Mouse (Mus musculus): ENCODE measurements around the gene Cecr2. TPM values are rescaled to one million over a fixed set of nuclear protein-coding genes. Genes with fewer than 3 reads are reported as not detected.
"Not testable (repeated sequence)": the region's sequence is repeated elsewhere in the genome, so short reads cannot be mapped to it uniquely, and the experiment has no call there.

The Cecr2 gene
- polyA plus RNA-seq, 1 experiment from 2014 or later = 2.4 TPM

DNA sequence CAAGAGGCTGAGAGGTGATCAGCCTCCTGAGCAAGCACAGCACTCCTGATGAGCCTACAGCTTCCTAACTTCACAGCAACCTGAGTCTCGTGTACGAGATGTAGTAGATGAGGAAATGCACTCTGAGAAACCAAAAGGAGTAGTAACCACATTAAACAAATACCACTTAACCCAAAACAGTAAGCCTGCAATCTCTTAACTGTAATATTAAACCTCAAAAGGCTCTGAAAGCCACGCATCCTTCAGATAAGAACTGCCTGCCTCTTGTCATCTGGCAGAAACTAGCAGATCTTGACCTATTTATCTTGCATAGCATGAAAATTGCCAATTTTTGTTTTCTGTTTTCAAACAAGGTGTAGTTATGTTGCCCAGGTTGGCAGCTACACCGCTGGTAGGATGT lies 132.7 kb downstream of the Cecr2 start:
- Histone ChIP-seq H3K4me1 (no peaks in the 10 kb centered on the region), H3K9me3 (no peaks in the 10 kb centered on the region), H3K27ac (no peak overlapping the region), H3K27me3 (no peaks in the 10 kb centered on the region), H3K9ac (no peak overlapping the region), H3K4me3 (no peak overlapping the region), H3K4me2 (no peak overlapping the region), H3K36me3 (peaks cover 97% of the 10 kb centered on the region)
- ATAC-seq (ENCODE audit: insufficient number of reproducible peaks, insufficient read depth, low FRiP score, low TSS enrichment, low read depth) = no peak
- 81% methylated on average over 4 of the region's 4 CpGs for WGBS

DNA sequence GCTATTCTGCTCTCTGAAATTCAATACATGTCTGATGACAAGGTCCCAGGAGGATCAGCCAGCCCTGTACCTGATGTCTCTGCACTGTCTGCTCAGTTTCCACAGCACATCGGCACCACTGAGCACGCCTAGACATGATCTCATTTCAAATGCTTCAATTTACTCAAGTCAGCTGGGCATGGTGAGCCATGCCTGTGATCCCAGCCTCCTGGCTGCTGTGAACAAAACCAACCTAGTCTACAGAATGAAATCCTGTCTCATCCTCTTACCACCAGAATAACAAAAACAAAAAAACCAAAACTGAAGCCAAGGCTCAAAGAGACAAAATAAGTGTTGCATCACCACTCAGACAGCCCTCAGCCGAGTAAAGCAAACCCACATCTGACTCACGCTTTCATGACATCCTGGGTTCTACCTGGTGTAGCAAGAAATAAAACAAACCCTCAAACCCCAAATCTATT lies 133.4 kb downstream of the Cecr2 start:
- Histone ChIP-seq H3K4me1 (no peaks in the 10 kb centered on the region), H3K9me3 (no peaks in the 10 kb centered on the region), H3K9ac (no peak overlapping the region), H3K4me2 (no peak overlapping the region), H3K27me3 (no peaks in the 10 kb centered on the region), H3K27ac (peak overlapping the region; percentile 34; the same call in 1 of the 2 replicates), H3K4me3 (no peak overlapping the region), H3K36me3 (peaks cover 97% of the 10 kb centered on the region)
- 76% methylated on average over 4 of the region's 4 CpGs for WGBS
- ATAC-seq (ENCODE audit: insufficient number of reproducible peaks, insufficient read depth, low FRiP score, low TSS enrichment, low read depth) = peak; percentile 73; the same call in 1 of the 2 replicates

DNA sequence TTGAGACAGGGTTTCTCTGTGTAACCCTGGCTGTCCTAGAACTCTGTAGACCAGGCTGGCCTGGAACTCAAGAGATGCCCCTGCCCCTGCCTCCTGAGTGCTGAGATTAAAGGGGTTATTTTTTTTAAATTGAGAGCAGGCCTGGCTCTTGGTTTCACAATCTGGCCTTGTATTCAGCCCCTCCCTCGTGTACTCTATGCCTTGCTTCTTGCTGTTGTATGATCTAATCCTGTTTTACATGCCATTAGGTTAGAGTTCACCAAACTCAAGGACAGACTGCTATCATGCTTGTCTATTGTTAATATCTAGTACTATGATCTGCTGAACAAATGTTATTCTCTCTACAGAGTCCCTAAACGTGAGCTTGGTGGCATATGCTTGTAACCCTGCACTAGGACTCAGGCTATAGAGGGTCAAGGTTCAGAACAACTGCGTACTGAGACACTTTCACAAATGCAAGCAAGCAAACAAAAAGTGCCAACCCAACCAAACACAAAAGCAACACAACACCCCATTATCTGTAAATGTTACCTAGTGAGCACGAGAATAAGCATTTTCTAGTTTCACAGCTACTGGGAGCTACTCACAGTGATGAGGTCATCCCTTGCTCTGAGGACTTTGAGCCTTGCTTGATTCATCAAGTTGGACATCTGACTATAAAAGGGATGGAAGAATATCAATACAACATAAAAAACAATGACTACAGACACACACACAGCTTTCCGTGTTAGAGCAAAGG lies 141.0 kb downstream of the Cecr2 start:
- H3K4me2 ChIP-seq = no peak overlapping the region
- ATAC-seq (ENCODE audit: insufficient number of reproducible peaks, insufficient read depth, low FRiP score, low TSS enrichment, low read depth) = no peak
- H3K9ac ChIP-seq = no peak overlapping the region
- H3K9me3 ChIP-seq = no peaks in the 10 kb centered on the region
- H3K4me1 ChIP-seq = no peaks in the 10 kb centered on the region
- 85% methylated on average over 5 of the region's 5 CpGs for WGBS
- H3K36me3 ChIP-seq = peaks cover 94% of the 10 kb centered on the region
- H3K27ac ChIP-seq = no peak overlapping the region
- H3K4me3 ChIP-seq = no peak overlapping the region
- no peaks in the 10 kb centered on the region for H3K27me3 ChIP-seq

DNA sequence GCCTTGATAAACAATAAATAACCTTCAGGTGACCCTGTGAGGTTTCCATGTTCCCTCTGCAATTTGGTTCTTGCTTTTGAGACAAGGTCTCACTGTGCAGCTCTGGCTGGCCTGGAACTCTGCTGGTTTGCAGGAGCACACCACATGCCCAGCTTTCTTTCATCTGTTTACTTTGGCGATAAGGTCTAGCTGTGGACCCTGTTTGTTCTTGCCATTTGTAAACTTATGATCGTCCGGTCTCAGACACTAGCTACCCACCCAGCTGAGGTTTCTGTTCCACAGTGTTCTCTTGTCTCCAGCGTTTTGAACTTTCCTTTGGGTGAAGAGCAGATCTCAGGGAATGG lies 141.5 kb downstream of the Cecr2 start:
- no peak overlapping the region for H3K4me3 ChIP-seq
- 93% methylated on average over 4 of the region's 4 CpGs for WGBS
- ATAC-seq (ENCODE audit: insufficient number of reproducible peaks, insufficient read depth, low FRiP score, low TSS enrichment, low read depth) = no peak
- H3K9me3 ChIP-seq = no peaks in the 10 kb centered on the region
- no peaks in the 10 kb centered on the region for H3K27me3 ChIP-seq
- H3K9ac ChIP-seq = no peak overlapping the region
- no peak overlapping the region for H3K4me2 ChIP-seq
- H3K4me1 ChIP-seq = no peaks in the 10 kb centered on the region
- no peak overlapping the region for H3K27ac ChIP-seq
- H3K36me3 ChIP-seq = peaks cover 90% of the 10 kb centered on the region

DNA sequence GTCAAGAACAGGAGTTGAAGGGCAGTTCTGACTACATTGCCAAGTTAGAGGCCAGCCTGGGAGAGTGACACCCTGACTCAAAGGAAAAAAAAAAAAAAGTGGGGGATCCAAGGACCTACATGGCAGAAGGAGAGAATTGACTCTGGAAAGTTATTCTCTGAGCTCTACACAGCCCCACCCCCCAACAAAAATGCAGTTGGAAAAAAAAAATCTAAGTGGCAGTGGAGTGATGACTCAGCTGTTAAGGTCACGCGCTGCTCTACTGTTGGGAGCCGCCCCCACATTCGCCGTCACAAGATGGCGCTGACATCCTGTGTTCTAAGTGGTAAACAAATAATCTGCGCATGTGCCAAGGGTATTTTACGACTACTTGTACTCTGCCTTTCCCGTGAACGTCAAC lies 145.8 kb downstream of the Cecr2 start:
- not testable (repeated sequence) for H3K4me3 ChIP-seq; H3K4me1 ChIP-seq; H3K9ac ChIP-seq; ATAC-seq (ENCODE audit: insufficient number of reproducible peaks, insufficient read depth, low FRiP score, low TSS enrichment, low read depth); H3K27me3 ChIP-seq; H3K4me2 ChIP-seq; H3K27ac ChIP-seq; H3K9me3 ChIP-seq
- 96% methylated on average over 8 of the region's 10 CpGs for WGBS
- peaks cover 49% of the 10 kb centered on the region for H3K36me3 ChIP-seq

DNA sequence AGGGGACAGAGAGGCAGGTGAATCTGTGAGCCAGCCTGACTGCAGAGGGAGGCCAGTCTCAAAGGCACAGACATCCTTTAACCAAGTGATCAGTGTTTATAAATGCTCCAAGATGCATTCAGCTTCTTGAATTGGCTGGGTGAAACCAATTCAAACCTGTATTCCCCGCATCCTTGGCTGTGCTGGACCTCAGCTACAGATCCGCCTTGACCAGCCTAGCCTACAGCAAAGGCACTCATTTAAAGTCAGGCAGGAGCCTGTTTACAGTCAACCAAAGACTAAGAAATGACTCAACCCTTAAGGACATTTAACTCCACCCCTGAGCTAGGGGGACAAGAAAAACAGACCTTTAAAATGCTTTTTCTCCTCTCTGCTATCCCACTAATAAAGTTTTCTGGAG lies 153.1 kb downstream of the Cecr2 start:
- Histone ChIP-seq H3K4me2 (no peak overlapping the region), H3K4me3 (no peak overlapping the region), H3K9ac (no peak overlapping the region), H3K9me3 (0 out of 2 replicates have a peak, but pooled peaks cover 2% of the 10 kb centered on the region), H3K4me1 (peaks cover 10% of the 10 kb centered on the region), H3K27ac (no peak overlapping the region), H3K27me3 (no peaks in the 10 kb centered on the region), H3K36me3 (peaks cover 23% of the 10 kb centered on the region)
- ATAC-seq (ENCODE audit: insufficient number of reproducible peaks, insufficient read depth, low FRiP score, low TSS enrichment, low read depth) = no peak
- 94% methylated on average over 2 of the region's 2 CpGs for WGBS

DNA sequence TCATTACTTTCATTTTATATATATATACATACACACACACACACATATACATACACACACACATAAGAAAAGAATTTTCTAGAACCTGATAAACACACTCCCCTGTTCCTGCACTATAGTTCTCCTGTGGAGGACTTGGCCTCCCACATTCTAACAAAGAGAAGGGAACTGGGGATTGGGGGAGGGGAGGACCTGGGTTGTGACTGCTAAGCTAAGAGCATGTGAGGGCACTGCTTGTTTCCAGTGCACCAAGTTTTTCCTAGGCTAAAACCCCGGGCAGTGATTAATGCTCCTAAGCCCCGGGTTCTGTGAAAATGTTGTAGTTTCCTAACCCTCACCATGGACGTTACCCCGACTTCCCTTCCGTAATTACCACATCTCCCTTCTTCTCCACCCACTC lies 154.0 kb downstream of the Cecr2 start:
- H3K27ac ChIP-seq = no peak overlapping the region
- peaks cover 23% of the 10 kb centered on the region for H3K36me3 ChIP-seq
- no peaks in the 10 kb centered on the region for H3K27me3 ChIP-seq
- ATAC-seq (ENCODE audit: insufficient number of reproducible peaks, insufficient read depth, low FRiP score, low TSS enrichment, low read depth) = no peak
- peaks cover 10% of the 10 kb centered on the region for H3K4me1 ChIP-seq
- 0 out of 2 replicates have a peak, but pooled peaks cover 2% of the 10 kb centered on the region for H3K9me3 ChIP-seq
- no peak overlapping the region for H3K4me2 ChIP-seq
- no peak overlapping the region for H3K4me3 ChIP-seq
- WGBS = 86% methylated on average over 5 of the region's 5 CpGs
- 0 out of 2 replicates have a peak overlapping the region, but pooled peaks have one; percentile 6 for H3K9ac ChIP-seq

Small RNA genes lying within 50 kb of the gene (microRNA-seq; reads per million reads assigned to microRNA genes)
- not detected for gene Gm25193

Other genes with a start within 250 kb of the Cecr2 start
- gene Il17ra, start 203.1 kb upstream of the Cecr2 start, polyA plus RNA-seq (2015; fragmentation: Nextera tagmentation; extraction: Ambion mirVana) = 7.4 and 7.7 TPM in 2 replicates
- gene Tmem121b, start 172.6 kb upstream of the Cecr2 start, polyA plus RNA-seq (2015; fragmentation: Nextera tagmentation; extraction: Ambion mirVana) = 0.42 and 0.51 TPM in 2 replicates
- gene Hdhd5, start 135.1 kb upstream of the Cecr2 start, polyA plus RNA-seq (2015; fragmentation: Nextera tagmentation; extraction: Ambion mirVana) = 18.8 and 19.8 TPM in 2 replicates
- gene Slc25a18, start 107.2 kb downstream of the Cecr2 start, polyA plus RNA-seq (2015; fragmentation: Nextera tagmentation; extraction: Ambion mirVana) = 0.22 and 0.24 TPM in 2 replicates
- gene Atp6v1e1, start 156.4 kb downstream of the Cecr2 start, polyA plus RNA-seq (2015; fragmentation: Nextera tagmentation; extraction: Ambion mirVana) = 118 and 124 TPM in 2 replicates
- 26.5 and 27.7 TPM in 2 replicates for gene Bcl2l13, start 169.8 kb downstream of the Cecr2 start, polyA plus RNA-seq (2015; fragmentation: Nextera tagmentation; extraction: Ambion mirVana)